19 mouse cellular contexts compared by ENCODE assay signal in genomic region chr13:36896061-36896460, GRCm38 (mm10).
DNase-seq lines count a peak whose midpoint lies in the region; ATAC-seq and TF ChIP-seq lines count a peak whose summit lies in the region.
"Had no signal": no experiment of that assay in that cellular context is flagged by ENCODE, and none has a peak within 500 bp of the region (broad histone marks: within the 10 kb centered on the region; RNA-seq: fewer than 3 reads in every experiment).

No protein-coding gene starts in this region.

- DNase-seq in heart, adult 11 months: peak; percentile 27
- DNase-seq in heart, adult 8-10 months (ENCODE audit: low spot score): no peak
- DNase-seq in lung, postnatal 25 days (ENCODE audit: low spot score): no peak
- peak; percentile 35 for DNase-seq in lung, postnatal 0 days (ENCODE audit: low spot score)
- DNase-seq in lung, adult 18-20 months: no peak
- DNase-seq in gastrocnemius, postnatal 4 days (ENCODE audit: low spot score in 2 of 2): no peak
- DNase-seq: adrenal gland, adult 2 months; adrenal gland, postnatal 10 days; adrenal gland, postnatal 25 days; cerebellum, adult 11-12 months; cerebellum, adult 2 months; cerebellum, adult 9-10 months; cerebellum, postnatal 10 days; cerebellum, postnatal 25 days; forebrain, postnatal 0 days had no signal

- H3K36me3 ChIP-seq in lung, embryonic 15.5 days: no peaks in the 10 kb centered on the region
- no peaks in the 10 kb centered on the region for H3K36me3 ChIP-seq in lung, postnatal 0 days (ENCODE audit: insufficient read depth, low read length)
- H3K36me3 ChIP-seq: embryonic facial prominence, embryonic 13.5 days; forebrain, embryonic 15.5 days had no signal

- peak; percentile 31 for ATAC-seq in lung, embryonic 15.5 days (ENCODE audit: borderline replicate concordance, extremely low read depth, low FRiP score, low TSS enrichment)
- peak; percentile 54; the same call in 1 of the 2 replicates for ATAC-seq in lung, postnatal 0 days
- ATAC-seq: forebrain, embryonic 13.5 days; forebrain, embryonic 15.5 days; forebrain, postnatal 0 days had no signal

- H3K9ac ChIP-seq in lung, embryonic 15.5 days: no peak overlapping the region
- no peak overlapping the region for H3K9ac ChIP-seq in lung, postnatal 0 days (replicated peaks; ENCODE audit: low read depth)
- H3K9ac ChIP-seq: embryonic facial prominence, embryonic 13.5 days; forebrain, embryonic 13.5 days; forebrain, embryonic 15.5 days; forebrain, postnatal 0 days had no signal

- no peak overlapping the region for H3K4me3 ChIP-seq in lung, embryonic 15.5 days
- no peak overlapping the region for H3K4me3 ChIP-seq in lung, postnatal 0 days (ENCODE audit: low read depth, low read length)
- H3K4me3 ChIP-seq: embryonic facial prominence, embryonic 13.5 days; forebrain, embryonic 13.5 days; forebrain, embryonic 15.5 days had no signal

- H3K9me3 ChIP-seq in lung, embryonic 15.5 days: no peaks in the 10 kb centered on the region
- H3K9me3 ChIP-seq in lung, postnatal 0 days (ENCODE audit: low read length): no peaks in the 10 kb centered on the region
- H3K9me3 ChIP-seq: embryonic facial prominence, embryonic 13.5 days; forebrain, embryonic 13.5 days; forebrain, embryonic 15.5 days had no signal

- 35% methylated on average over 3 of the region's 3 CpGs for WGBS in lung, embryonic 15.5 days
- 29% methylated on average over 3 of the region's 3 CpGs for WGBS in lung, postnatal 0 days

- H3K4me1 ChIP-seq in lung, embryonic 15.5 days: 0 out of 2 replicates have a peak, but pooled peaks cover 4% of the 10 kb centered on the region
- no peaks in the 10 kb centered on the region for H3K4me1 ChIP-seq in lung, postnatal 0 days (ENCODE audit: insufficient read depth, low read depth, low read length)
- H3K4me1 ChIP-seq: embryonic facial prominence, embryonic 13.5 days; forebrain, embryonic 13.5 days; forebrain, embryonic 15.5 days had no signal

- no peaks in the 10 kb centered on the region for H3K27me3 ChIP-seq in lung, embryonic 15.5 days
- H3K27me3 ChIP-seq in lung, postnatal 0 days (replicated peaks; ENCODE audit: insufficient read depth, low read length): no peaks in the 10 kb centered on the region
- H3K27me3 ChIP-seq: embryonic facial prominence, embryonic 13.5 days; forebrain, embryonic 13.5 days; forebrain, embryonic 15.5 days had no signal

- no peak overlapping the region for H3K4me2 ChIP-seq in lung, embryonic 15.5 days
- H3K4me2 ChIP-seq in lung, postnatal 0 days (replicated peaks; ENCODE audit: low read depth, low read length): no peak overlapping the region
- H3K4me2 ChIP-seq: embryonic facial prominence, embryonic 13.5 days; forebrain, embryonic 13.5 days; forebrain, embryonic 15.5 days had no signal

- peak; percentile 49; the same call in 1 of the 2 replicates for TF ChIP-seq EP300 in lung, postnatal 0 days (IDR thresholded peaks at IDR 0.05)

- H3K27ac ChIP-seq in lung, embryonic 15.5 days: 0 out of 2 replicates have a peak overlapping the region, but pooled peaks have one; percentile 5
- no peak overlapping the region for H3K27ac ChIP-seq in lung, postnatal 0 days (ENCODE audit: low read length)
- H3K27ac ChIP-seq: embryonic facial prominence, embryonic 13.5 days; forebrain, embryonic 13.5 days; forebrain, embryonic 15.5 days had no signal

- no peak for TF ChIP-seq CTCF in lung, postnatal 0 days (IDR thresholded peaks at IDR 0.05)

Comparison
In these comparisons a context has a peak if more than half of its experiments do, and no peak if none do; other contexts are left out.
1. DNase-seq: peak in heart, adult 11 months (single experiment) and lung, postnatal 0 days (single experiment); none in heart, adult 8-10 months (single experiment), lung, postnatal 25 days (single experiment), lung, adult 18-20 months (0 of 2) and gastrocnemius, postnatal 4 days (0 of 2).